In the genomic region with DNA sequence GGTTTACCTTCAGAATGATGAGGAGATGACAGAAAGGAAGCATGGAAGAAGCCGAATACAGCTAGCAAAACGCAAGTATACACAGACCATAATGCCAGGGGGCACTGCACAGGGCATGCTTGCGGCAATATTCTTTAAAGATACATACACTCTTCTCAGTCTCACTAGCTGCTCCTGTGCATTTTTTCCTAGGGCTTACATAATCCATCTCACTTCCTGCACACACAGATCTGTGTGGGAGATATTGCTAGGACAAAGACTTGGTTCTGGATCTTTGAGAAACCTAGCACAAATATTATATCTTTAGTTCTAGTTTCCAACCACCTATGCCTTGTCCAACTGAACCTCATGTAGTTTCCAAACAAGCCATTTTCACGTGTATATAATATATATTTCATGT, we compare ENCODE assay signal across 23 mouse cellular contexts.
DNase-seq lines count a peak whose midpoint lies in the region; ATAC-seq and TF ChIP-seq lines count a peak whose summit lies in the region.
"Had no signal": no experiment of that assay in that cellular context is flagged by ENCODE, and none has a peak within 500 bp of the region (broad histone marks: within the 10 kb centered on the region; RNA-seq: fewer than 3 reads in every experiment).

No protein-coding gene starts in this region.

- WGBS in heart, embryonic 12.5 days: 74% methylated on average over 4 of the region's 4 CpGs

- in situ Hi-C loops in CH12.LX (cut with MboI; ENCODE audit: low pct_ligation_motif_present, low pct_unique_long_range_greater_than_20kb, low sequenced_read_pairs): no loop called here

- no peak for TF ChIP-seq RAD21 in CH12.LX (IDR thresholded peaks at IDR 0.05; ENCODE audit: low read depth, low read length)

- no peak overlapping the region for H3K27ac ChIP-seq in CH12.LX (ENCODE audit: insufficient read depth, low read depth)
- no peak overlapping the region for H3K27ac ChIP-seq in heart, embryonic 12.5 days (ENCODE audit: poor library complexity, severe bottlenecking)

- H3K27me3 ChIP-seq in CH12.LX (replicated peaks): no peaks in the 10 kb centered on the region
- H3K27me3 ChIP-seq in heart, embryonic 12.5 days (replicated peaks): no peaks in the 10 kb centered on the region
- H3K27me3 ChIP-seq: Patski had no signal

- no peak for TF ChIP-seq POLR2A in CH12.LX (IDR thresholded peaks at IDR 0.05; ENCODE audit: low read depth, low read length)

- H3K9ac ChIP-seq in CH12.LX (ENCODE audit: insufficient read depth, low read depth): no peak overlapping the region
- no peak overlapping the region for H3K9ac ChIP-seq in heart, embryonic 12.5 days

- H3K4me2 ChIP-seq in CH12.LX (ENCODE audit: insufficient read depth, low read depth, poor library complexity, severe bottlenecking): peak overlapping the region; percentile 13
- no peak overlapping the region for H3K4me2 ChIP-seq in heart, embryonic 12.5 days

- DNase-seq in frontal cortex, postnatal 25 days (ENCODE audit: low spot score in 2 of 2): no peak
- no peak for DNase-seq in CH12.LX (ENCODE audit: extremely low read depth)
- DNase-seq in brain, adult 2 months (ENCODE audit: low read depth, low spot score): peak; percentile 54
- peak; percentile 19 for DNase-seq in telencephalon, adult 2 months (ENCODE audit: low read depth, low spot score)
- DNase-seq in gastrocnemius, adult 8-10 months (ENCODE audit: low spot score in 2 of 2): no peak
- no peak for DNase-seq in left cerebral cortex, adult 8-10 months (ENCODE audit: low spot score in 2 of 2)
- DNase-seq: adrenal gland, adult 2 months; adrenal gland, adult 8-10 months; adrenal gland, postnatal 10 days; adrenal gland, postnatal 14 days; adrenal gland, postnatal 25 days; adrenal gland, postnatal 36 days; B cell, adult 2 months; cerebellum, adult 11 months; cerebellum, adult 11-12 months; cerebellum, adult 18-20 months; cerebellum, adult 2 months had no signal

- peak; percentile 98 for ATAC-seq in frontal cortex, adult (ENCODE audit: low TSS enrichment)
- ATAC-seq in heart, embryonic 12.5 days (ENCODE audit: insufficient number of reproducible peaks, low FRiP score): no peak
- ATAC-seq: activated CD4-positive, CD25-positive, alpha-beta regulatory T cell, adult 4 months; CD4-positive, CD25-positive, alpha-beta regulatory T cell, adult 4 months; Patski had no signal

- no peak for TF ChIP-seq EP300 in CH12.LX (IDR thresholded peaks at IDR 0.05; ENCODE audit: low read length)

- H3K9me3 ChIP-seq in CH12.LX (replicated peaks; ENCODE audit: low read length): no peaks in the 10 kb centered on the region
- no peaks in the 10 kb centered on the region for H3K9me3 ChIP-seq in heart, embryonic 12.5 days (replicated peaks)
- H3K9me3 ChIP-seq: G1E had no signal

- TF ChIP-seq CTCF in CH12.LX (conservative IDR thresholded peaks at IDR 0.05 in 1 of 2, IDR thresholded peaks at IDR 0.05 in 1 of 2; ENCODE audit: low read depth in 2 of 2, low read length in 2 of 2): no peak

- no peaks in the 10 kb centered on the region for H3K79me2 ChIP-seq in CH12.LX (replicated peaks; ENCODE audit: control insufficient read depth, extremely low read depth, insufficient read depth, poor library complexity, severe bottlenecking)

- no peaks in the 10 kb centered on the region for H3K4me1 ChIP-seq in CH12.LX (ENCODE audit: control insufficient read depth in 1 of 2, insufficient read depth in 2 of 2)
- no peaks in the 10 kb centered on the region for H3K4me1 ChIP-seq in heart, embryonic 12.5 days (replicated peaks)

- dilution Hi-C loops in CH12.LX (cut with MboI; ENCODE audit: extremely low pct_ligation_motif_present, extremely low pct_unique_long_range_greater_than_20kb, low sequenced_read_pairs): no loop called here

- H3K36me3 ChIP-seq in CH12.LX (replicated peaks in 1 of 2; ENCODE audit: control insufficient read depth in 1 of 2, insufficient read depth in 1 of 2, low read length in 1 of 2): no peaks in the 10 kb centered on the region
- H3K36me3 ChIP-seq in heart, embryonic 12.5 days: peaks cover 7% of the 10 kb centered on the region; the same call in 1 of the 2 replicates
- H3K36me3 ChIP-seq: G1E had no signal

- no peak overlapping the region for H3K4me3 ChIP-seq in CH12.LX (replicated peaks in 1 of 3; ENCODE audit: low read depth in 2 of 3, low read length in 2 of 3, poor library complexity in 1 of 3)
- no peak overlapping the region for H3K4me3 ChIP-seq in heart, embryonic 12.5 days

TF ChIP-seq in CH12.LX, 34 proteins besides CTCF, POLR2A, EP300 and RAD21:
- no peak for TF ChIP-seq SMC3 (IDR thresholded peaks at IDR 0.05; ENCODE audit: low read depth, low read length)
- no peak for TF ChIP-seq KAT2A (IDR thresholded peaks at IDR 0.05; ENCODE audit: insufficient replicate concordance, low read length)
- TF ChIP-seq E2F4 (IDR thresholded peaks at IDR 0.05; ENCODE audit: insufficient replicate concordance, low read depth, low read length): no peak
- TF ChIP-seq HCFC1 (IDR thresholded peaks at IDR 0.05; ENCODE audit: low read depth, low read length): no peak
TF ChIP-seq in CH12.LX: peak in this region for 0.

Comparison
In these comparisons a context has a peak if more than half of its experiments do, and no peak if none do; other contexts are left out.
1. DNase-seq: peak in brain, adult 2 months (single experiment) and telencephalon, adult 2 months (single experiment); none in frontal cortex, postnatal 25 days (0 of 2), CH12.LX (single experiment), gastrocnemius, adult 8-10 months (0 of 2) and left cerebral cortex, adult 8-10 months (0 of 2).